ENCODE assay signal across 14 mouse cellular contexts in the genomic region with DNA sequence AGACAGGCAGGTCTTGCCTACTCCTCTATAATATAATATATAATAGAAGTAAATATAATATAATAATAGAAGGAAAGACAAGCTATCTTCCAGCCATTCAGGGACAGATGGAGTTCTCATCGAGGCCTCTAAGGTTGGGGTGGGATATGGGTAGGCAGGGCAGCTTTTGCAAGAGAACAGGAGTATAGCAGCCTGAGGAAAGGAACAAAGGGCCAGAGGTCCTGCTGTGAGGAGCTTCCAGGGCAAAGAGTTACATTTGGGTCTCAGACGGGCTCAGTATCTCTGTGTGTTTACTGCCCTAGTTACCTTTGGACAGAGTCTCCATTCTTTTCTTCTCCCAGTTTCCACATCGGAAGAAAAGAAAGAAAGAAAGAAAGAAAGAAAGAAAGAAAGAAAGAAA. TPM values are rescaled to one million over a fixed set of nuclear protein-coding genes. Genes with fewer than 3 reads are reported as not detected.
A peak's percentile ranks its signal among the peaks of the same experiment; 100 is the strongest.
DNase-seq lines count a peak whose midpoint lies in the region; ATAC-seq and TF ChIP-seq lines count a peak whose summit lies in the region.
"Had no signal": no experiment of that assay in that cellular context is flagged by ENCODE, and none has a peak within 500 bp of the region (broad histone marks: within the 10 kb centered on the region; RNA-seq: fewer than 3 reads in every experiment).

No protein-coding gene starts in this region.

- no peak for ATAC-seq in cerebellum, adult (ENCODE audit: insufficient number of reproducible peaks, low FRiP score, low TSS enrichment)
- no peak for ATAC-seq in limb, embryonic 14.5 days (ENCODE audit: low FRiP score, low read depth)
- ATAC-seq: activated CD4-positive, CD25-positive, alpha-beta regulatory T cell, adult 4 months had no signal

- no peaks in the 10 kb centered on the region for H3K9me3 ChIP-seq in limb, embryonic 14.5 days (ENCODE audit: control insufficient read depth, low read length)
- H3K9me3 ChIP-seq: G1E; heart, embryonic 15.5 days; liver, embryonic 15.5 days had no signal

- DNase-seq in cerebellum, adult 2 months: peak; percentile 28 to 34
- no peak for DNase-seq in layer of hippocampus, adult 2 months (ENCODE audit: low spot score in 2 of 2)
- DNase-seq in layer of hippocampus, postnatal 10 days (ENCODE audit: low spot score in 2 of 2): no peak
- peak; percentile 45 for DNase-seq in adipocyte (ENCODE audit: low spot score)
- DNase-seq in limb, embryonic 14.5 days (ENCODE audit: low spot score): no peak
- no peak for DNase-seq in spleen, postnatal 10 days (ENCODE audit: low spot score in 2 of 2)
- DNase-seq in spleen, adult 12 weeks (ENCODE audit: low spot score): no peak
- DNase-seq: gastrocnemius, postnatal 14 days had no signal

- WGBS in cerebellum, adult 2 months: 15% methylated on average over 3 of the region's 3 CpGs
- 66% methylated on average over 3 of the region's 3 CpGs for WGBS in limb, embryonic 14.5 days

- no peak overlapping the region for H3K9ac ChIP-seq in limb, embryonic 14.5 days (ENCODE audit: low read depth, low read length, severe bottlenecking)
- H3K9ac ChIP-seq: liver, embryonic 15.5 days had no signal

- peak overlapping the region; percentile 79; the same call in 1 of the 2 replicates for H3K4me2 ChIP-seq in limb, embryonic 14.5 days (replicated peaks; ENCODE audit: low read depth, low read length, severe bottlenecking)

- H3K4me1 ChIP-seq in cerebellum, adult 2 months (ENCODE audit: control insufficient read depth, insufficient read depth, low read length): peaks cover 30% of the 10 kb centered on the region
- H3K4me1 ChIP-seq in limb, embryonic 14.5 days (ENCODE audit: control insufficient read depth, insufficient read depth, low read length): peaks cover 14% of the 10 kb centered on the region

- H3K4me3 ChIP-seq in cerebellum, adult 2 months (replicated peaks; ENCODE audit: insufficient read depth, low read depth, low read length): peak overlapping the region; percentile 78
- H3K4me3 ChIP-seq in layer of hippocampus, adult 2 months: peak overlapping the region; percentile 81; the same call in 1 of the 2 replicates
- no peak overlapping the region for H3K4me3 ChIP-seq in limb, embryonic 14.5 days (replicated peaks; ENCODE audit: low read length)

- H3K27me3 ChIP-seq in cerebellum, adult 2 months (ENCODE audit: control insufficient read depth, insufficient read depth, low read length): no peaks in the 10 kb centered on the region
- H3K27me3 ChIP-seq in limb, embryonic 14.5 days (ENCODE audit: control insufficient read depth, insufficient read depth, low read length): no peaks in the 10 kb centered on the region; the same call in 1 of the 2 replicates

- no peak for TF ChIP-seq POLR2A in cerebellum, adult 2 months (IDR thresholded peaks at IDR 0.05; ENCODE audit: borderline replicate concordance, insufficient read depth, low read length)
- no peak for TF ChIP-seq POLR2A in limb, embryonic 14.5 days (IDR thresholded peaks at IDR 0.05; ENCODE audit: borderline replicate concordance, extremely low read depth, insufficient read depth, insufficient read length)

- peaks cover 6% of the 10 kb centered on the region for H3K36me3 ChIP-seq in limb, embryonic 14.5 days (ENCODE audit: control insufficient read depth, insufficient read depth, low read length)
- H3K36me3 ChIP-seq: heart, embryonic 15.5 days had no signal

- no peak for TF ChIP-seq CTCF in cerebellum, adult 2 months (IDR thresholded peaks at IDR 0.05; ENCODE audit: borderline replicate concordance, insufficient read depth, low read depth, low read length)
- no peak for TF ChIP-seq CTCF in layer of hippocampus, adult 2 months (conservative IDR thresholded peaks at IDR 0.05)

- H3K27ac ChIP-seq in cerebellum, adult 2 months (ENCODE audit: insufficient read depth, low read length): peak overlapping the region; percentile 70; the same call in 1 of the 2 replicates
- H3K27ac ChIP-seq in layer of hippocampus, adult 2 months: peak overlapping the region; percentile 94
- no peak overlapping the region for H3K27ac ChIP-seq in limb, embryonic 14.5 days (replicated peaks; ENCODE audit: low read depth, low read length)
- H3K27ac ChIP-seq: heart, embryonic 15.5 days; liver, embryonic 15.5 days had no signal

RNA-seq across cellular contexts. Expression of gene Kif5a, which starts 0.5 kb away (rescaled TPM):
- polyA plus RNA-seq in cerebellum, adult 2 months (2012; rRNA removed): 377 and 378 TPM in 2 replicates
- total RNA-seq in layer of hippocampus, adult 2 months (2021): 100 to 1,000 TPM; 715 to 773 TPM
- total RNA-seq in layer of hippocampus, postnatal 10 days (2021): 100 to 1,000 TPM; 360 to 377 TPM
- polyA plus RNA-seq in limb, embryonic 14.5 days (2012; rRNA removed): 9.4 and 9.7 TPM in 2 replicates
- polyA plus RNA-seq in limb, embryonic 14.5 days (2014; fragmentation: Nextera tagmentation; extraction: Ambion mirVana): 2.8 and 3.5 TPM in 2 replicates
- total RNA-seq: neutrophil, adult 5-6 weeks had no signal

RNA-seq across cellular contexts. Expression of gene Dctn2, which starts 2.5 kb away (rescaled TPM):
- polyA plus RNA-seq in cerebellum, adult 2 months (2012; rRNA removed): 322 and 328 TPM in 2 replicates
- total RNA-seq in layer of hippocampus, adult 2 months (2021): 100 to 1,000 TPM; 259 to 272 TPM
- total RNA-seq in layer of hippocampus, postnatal 10 days (2021): 100 to 1,000 TPM; 312 to 315 TPM
- polyA plus RNA-seq in limb, embryonic 14.5 days (2012; rRNA removed): 221 and 240 TPM in 2 replicates
- 168 and 178 TPM in 2 replicates for polyA plus RNA-seq in limb, embryonic 14.5 days (2014; fragmentation: Nextera tagmentation; extraction: Ambion mirVana)

RNA-seq across cellular contexts. Expression of gene Mbd6, which starts 25.2 kb away (rescaled TPM):
- 47.8 and 51.8 TPM in 2 replicates for polyA plus RNA-seq in cerebellum, adult 2 months (2012; rRNA removed)
- 10 to 100 TPM; 54.3 to 60.6 TPM for total RNA-seq in layer of hippocampus, adult 2 months (2021)
- total RNA-seq in layer of hippocampus, postnatal 10 days (2021): 10 to 100 TPM; 44.8 to 58.7 TPM
- 68.1 and 86.6 TPM in 2 replicates for polyA plus RNA-seq in limb, embryonic 14.5 days (2012; rRNA removed)
- polyA plus RNA-seq in limb, embryonic 14.5 days (2014; fragmentation: Nextera tagmentation; extraction: Ambion mirVana): 19.9 and 20.7 TPM in 2 replicates

RNA-seq across cellular contexts. Expression of gene Mars, which starts 48.0 kb away (rescaled TPM):
- polyA plus RNA-seq in cerebellum, adult 2 months (2012; rRNA removed): 81.6 and 87.4 TPM in 2 replicates
- 10 to 100 TPM; 55.6 to 60.0 TPM for total RNA-seq in layer of hippocampus, adult 2 months (2021)
- total RNA-seq in layer of hippocampus, postnatal 10 days (2021): 10 to 100 TPM; 53.9 to 57.7 TPM
- 78.5 and 79.8 TPM in 2 replicates for polyA plus RNA-seq in limb, embryonic 14.5 days (2012; rRNA removed)
- 113 and 114 TPM in 2 replicates for polyA plus RNA-seq in limb, embryonic 14.5 days (2014; fragmentation: Nextera tagmentation; extraction: Ambion mirVana)

RNA-seq across cellular contexts. Expression of gene Pip4k2c, which starts 52.2 kb away (rescaled TPM):
- 58.8 and 64.1 TPM in 2 replicates for polyA plus RNA-seq in cerebellum, adult 2 months (2012; rRNA removed)
- 10 to 100 TPM; 98.0 to 98.6 TPM for total RNA-seq in layer of hippocampus, adult 2 months (2021)
- 10 to 100 TPM; 38.3 to 38.4 TPM for total RNA-seq in layer of hippocampus, postnatal 10 days (2021)
- polyA plus RNA-seq in limb, embryonic 14.5 days (2012; rRNA removed): 33.1 and 37.5 TPM in 2 replicates
- polyA plus RNA-seq in limb, embryonic 14.5 days (2014; fragmentation: Nextera tagmentation; extraction: Ambion mirVana): 22.0 and 23.3 TPM in 2 replicates

Comparison
In these comparisons a context has a peak if more than half of its experiments do, and no peak if none do; other contexts are left out.
1. DNase-seq: peak in cerebellum, adult 2 months (2 of 2) and adipocyte (single experiment); none in layer of hippocampus, adult 2 months (0 of 2), layer of hippocampus, postnatal 10 days (0 of 2), limb, embryonic 14.5 days (single experiment), spleen, postnatal 10 days (0 of 2) and spleen, adult 12 weeks (single experiment).